Mouse (Mus musculus) kidney, adult 2 months (tissue): Measurements from ENCODE around the gene Bdkrb1. TPM values are rescaled to one million over a fixed set of nuclear protein-coding genes. Genes with fewer than 3 reads are reported as not detected.

Source experiments
- DNase-seq: peaks from one replicate; pipeline ENCODE4 v3.0.0; 2021
- H3K27ac ChIP-seq: fragments of 200-500 bp; 2 replicates; pipeline ENCODE4 v1.5.1; 2012; ENCODE audit warnings: low read depth, low read length, control low read depth, inconsistent platforms; ENCODE audit not compliant: insufficient read depth
- H3K27me3 ChIP-seq: fragments of 200-500 bp; replicated peaks from 2 replicates; pipeline ENCODE4 v1.6.1; 2012; ENCODE audit warnings: mild to moderate bottlenecking, moderate library complexity, low read length, inconsistent platforms; ENCODE audit not compliant: control insufficient read depth, insufficient read depth
- H3K36me3 ChIP-seq: fragments of 200-500 bp; 2 replicates; pipeline ENCODE4 v1.6.1; 2012; ENCODE audit warnings: mild to moderate bottlenecking, moderate library complexity, low read length, inconsistent platforms; ENCODE audit not compliant: control insufficient read depth, insufficient read depth
- H3K4me1 ChIP-seq: fragments of 200-500 bp; 2 replicates; pipeline ENCODE4 v1.6.1; 2011; ENCODE audit warnings: low read length; ENCODE audit not compliant: control insufficient read depth, insufficient read depth
- H3K4me3 ChIP-seq: fragments of 200-500 bp; 2 replicates; pipeline ENCODE4 v1.5.1; 2011; ENCODE audit warnings: mild to moderate bottlenecking, low read depth, low read length, control low read depth; ENCODE audit not compliant: insufficient read depth
- CTCF ChIP-seq: fragments of 200-500 bp; conservative IDR thresholded peaks from 2 replicates; pipeline ENCODE4 v1.5.1; 2011; ENCODE audit warnings: low read depth, mild to moderate bottlenecking, control low read depth, low read length, moderate library complexity, mixed read lengths; ENCODE audit not compliant: insufficient read depth, insufficient read length
- POLR2A ChIP-seq: fragments of 200-500 bp; IDR thresholded peaks from one replicate; pipeline ENCODE4 v1.6.1; 2011; ENCODE audit warnings: low read depth, low read length, control low read depth
- WGBS: fragments of 180-500 bp; shearing (Covaris S2); methylation state at CpG from one replicate; pipeline ENCODE4 v1.1.7; 2018; 5-methylcytosine and 5-hydroxymethylcytosine counted together
- polyA plus RNA-seq: library from polyadenylated mRNA; depleted of rRNA; stranded (reverse); fragments of >200 nt; gene quantifications from 2 replicates; pipeline ENCODE4 v1.2.3, GENCODE M21; 2012

Bdkrb1 gene
- polyA plus RNA-seq, 1 experiment, result not detected

DNA sequence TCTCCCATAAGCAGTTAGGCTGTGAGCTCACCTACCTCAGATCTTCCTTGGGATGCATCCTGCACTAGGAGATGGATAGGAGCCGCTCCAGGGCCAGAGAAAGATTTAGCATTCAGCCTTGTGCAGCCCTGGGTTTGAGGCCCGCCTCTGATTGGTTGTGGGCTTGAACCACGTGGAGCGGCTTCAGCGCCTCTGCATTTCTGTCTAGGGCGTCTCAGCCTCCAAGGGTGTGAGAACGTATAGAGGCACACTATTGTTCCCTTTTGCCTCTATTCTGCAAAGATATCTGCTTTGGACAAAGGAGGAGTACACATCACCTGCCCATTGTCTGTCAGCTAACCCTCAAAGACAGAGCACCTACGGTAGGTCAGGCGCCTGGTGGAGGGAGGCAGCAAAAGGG, 20.4 kb upstream of the Bdkrb1 start:
- TF ChIP-seq CTCF (no peak), POLR2A (no peak)
- H3K27ac ChIP-seq, result no peak overlapping the region
- no peak overlapping the region for H3K4me3 ChIP-seq
- no peaks in the 10 kb centered on the region for H3K27me3 ChIP-seq
- H3K36me3 ChIP-seq, result no peaks in the 10 kb centered on the region
- H3K4me1 ChIP-seq, result no peaks in the 10 kb centered on the region
- WGBS, result 79% methylated on average over 9 of the region's 9 CpGs
- no peak for DNase-seq

DNA sequence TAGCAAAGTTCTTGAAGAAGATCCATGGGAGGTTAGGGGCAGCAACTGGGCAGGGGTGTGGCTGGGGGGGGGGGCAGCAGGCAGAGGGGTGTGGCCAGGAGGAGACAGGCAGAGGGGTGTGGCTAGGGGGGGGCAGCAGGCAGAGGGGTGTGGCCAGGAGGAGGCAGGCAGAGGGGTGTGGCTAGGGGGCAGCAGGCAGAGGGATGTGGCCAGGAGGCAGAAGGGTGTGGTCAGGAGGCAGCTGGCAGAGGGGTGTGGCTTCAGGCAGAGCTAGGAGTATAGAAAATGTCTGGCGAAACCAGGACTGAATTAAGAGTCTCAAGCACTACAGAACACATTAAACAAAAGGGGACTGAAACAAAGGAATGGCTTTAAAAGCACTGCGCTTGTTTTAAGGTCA, 19.4 kb upstream of the Bdkrb1 start:
- H3K4me3 ChIP-seq, result no peak overlapping the region

GRCm38 (mm10) chr12:105584851-105585250, 18.0 kb upstream of the Bdkrb1 start:
- H3K4me3 ChIP-seq, result no peak overlapping the region
- no peaks in the 10 kb centered on the region for H3K27me3 ChIP-seq
- WGBS, result 20% methylated on average over 12 of the region's 12 CpGs
- DNase-seq, result peak; percentile 75
- H3K36me3 ChIP-seq, result no peaks in the 10 kb centered on the region
- TF ChIP-seq POLR2A (no peak), CTCF (peak; percentile 88)
- no peaks in the 10 kb centered on the region for H3K4me1 ChIP-seq
- H3K27ac ChIP-seq, result no peak overlapping the region

More for the DNA sequence above, 19.4 kb upstream of the Bdkrb1 start:
- Histone ChIP-seq H3K27me3 (no peaks in the 10 kb centered on the region), H3K36me3 (no peaks in the 10 kb centered on the region), H3K27ac (no peak overlapping the region), H3K4me1 (no peaks in the 10 kb centered on the region)
- 27% methylated on average over 2 of the region's 2 CpGs for WGBS
- DNase-seq, result no peak
- TF ChIP-seq POLR2A, result no peak
- TF ChIP-seq CTCF, result no peak

DNA sequence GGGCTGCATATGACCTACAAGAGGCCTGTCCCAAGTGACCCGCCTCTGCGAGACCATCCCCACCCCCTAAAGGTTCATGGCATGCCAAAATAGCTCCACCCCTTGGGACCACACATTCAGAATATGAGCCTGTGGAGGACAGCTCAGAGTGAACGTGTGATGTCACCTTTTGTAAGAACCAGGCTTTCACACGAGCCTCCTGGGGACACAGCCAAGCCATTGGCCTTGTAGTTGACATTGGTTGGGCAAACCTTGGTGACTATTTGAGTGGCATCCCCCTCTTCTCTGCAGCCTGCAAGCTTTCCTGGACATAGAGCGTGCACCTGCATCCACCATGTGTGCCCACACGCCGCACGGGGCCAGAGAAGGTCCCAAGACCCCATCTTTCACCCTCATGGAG, 15.4 kb upstream of the Bdkrb1 start:
- TF ChIP-seq POLR2A (no peak), CTCF (no peak)
- H3K36me3 ChIP-seq, result no peaks in the 10 kb centered on the region
- H3K4me1 ChIP-seq, result no peaks in the 10 kb centered on the region
- WGBS, result 85% methylated on average over 8 of the region's 8 CpGs
- H3K27ac ChIP-seq, result no peak overlapping the region
- H3K4me3 ChIP-seq, result no peak overlapping the region
- H3K27me3 ChIP-seq, result no peaks in the 10 kb centered on the region
- DNase-seq, result no peak

DNA sequence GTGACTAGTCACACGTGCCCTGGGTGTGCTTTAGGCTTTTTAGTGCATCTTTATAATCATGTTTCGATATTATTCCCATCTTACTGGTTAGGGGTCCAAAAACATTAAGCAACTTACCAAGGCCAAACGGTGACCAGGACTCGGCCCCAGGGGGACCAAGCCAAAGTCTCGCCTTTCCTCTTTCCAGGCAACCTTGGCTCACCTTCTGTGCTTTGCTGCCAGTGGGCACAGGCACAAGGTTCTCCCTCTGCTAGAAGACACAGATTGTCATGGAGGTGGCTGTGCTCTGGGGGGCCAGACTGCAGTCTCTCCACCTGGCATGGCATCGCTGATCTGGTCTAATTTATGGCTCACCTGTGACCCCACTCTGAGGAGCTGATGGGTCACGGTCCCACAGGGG, 12.1 kb upstream of the Bdkrb1 start:
- H3K27ac ChIP-seq, result no peak overlapping the region
- H3K4me3 ChIP-seq, result no peak overlapping the region
- TF ChIP-seq CTCF (no peak), POLR2A (no peak)
- H3K27me3 ChIP-seq, result no peaks in the 10 kb centered on the region
- WGBS, result 68% methylated on average over 7 of the region's 7 CpGs
- DNase-seq, result no peak
- H3K4me1 ChIP-seq, result no peaks in the 10 kb centered on the region
- no peaks in the 10 kb centered on the region for H3K36me3 ChIP-seq

GRCm38 (mm10) chr12:105592361-105592761, 10.5 kb upstream of the Bdkrb1 start:
- Histone ChIP-seq H3K36me3 (no peaks in the 10 kb centered on the region), H3K4me1 (no peaks in the 10 kb centered on the region), H3K4me3 (no peak overlapping the region), H3K27ac (no peak overlapping the region), H3K27me3 (no peaks in the 10 kb centered on the region)
- 95% methylated on average over 23 of the region's 23 CpGs for WGBS
- DNase-seq, result no peak
- TF ChIP-seq POLR2A (no peak), CTCF (no peak)

DNA sequence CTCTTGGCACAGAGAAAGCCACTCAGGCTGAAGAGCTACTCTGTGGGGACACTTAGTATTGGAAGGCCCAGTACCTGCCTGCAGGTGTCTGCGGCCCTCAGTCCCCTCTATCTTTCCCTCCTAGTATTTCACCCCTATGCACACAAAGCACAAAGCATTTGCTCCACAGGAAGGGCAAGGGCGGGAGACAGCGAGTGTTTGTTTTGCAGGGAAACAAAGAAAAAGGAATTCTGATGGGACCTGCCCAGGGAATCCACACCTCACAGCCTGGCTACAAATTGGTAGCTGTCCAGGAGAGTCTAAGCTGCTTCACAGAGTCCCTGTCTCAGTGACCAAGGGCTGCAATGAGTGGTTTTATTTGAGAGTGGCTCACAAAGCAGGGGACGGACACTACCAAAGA, 9.4 kb upstream of the Bdkrb1 start:
- H3K27me3 ChIP-seq, result no peaks in the 10 kb centered on the region

GRCm38 (mm10) chr12:105597135-105597534, 5.8 kb upstream of the Bdkrb1 start:
- H3K4me3 ChIP-seq, result no peak overlapping the region
- no peaks in the 10 kb centered on the region for H3K27me3 ChIP-seq
- no peaks in the 10 kb centered on the region for H3K36me3 ChIP-seq
- no peak for DNase-seq
- H3K4me1 ChIP-seq, result no peaks in the 10 kb centered on the region
- H3K27ac ChIP-seq, result no peak overlapping the region
- WGBS, result 60% methylated on average over 8 of the region's 8 CpGs
- TF ChIP-seq CTCF, result no peak
- no peak for TF ChIP-seq POLR2A

More for the DNA sequence above, 9.4 kb upstream of the Bdkrb1 start:
- no peak for DNase-seq
- WGBS, result 81% methylated on average over 4 of the region's 4 CpGs
- TF ChIP-seq CTCF (no peak), POLR2A (no peak)
- no peaks in the 10 kb centered on the region for H3K36me3 ChIP-seq
- no peaks in the 10 kb centered on the region for H3K4me1 ChIP-seq
- H3K27ac ChIP-seq, result no peak overlapping the region
- no peak overlapping the region for H3K4me3 ChIP-seq
